Mouse (Mus musculus) small intestine, adult 2 months (tissue): Measurements from ENCODE around the gene Becn1.

Experiments
- CTCF ChIP-seq: fragments of 200-500 bp; IDR thresholded peaks from 2 replicates; pipeline ENCODE4 v1.5.1; 2012; ENCODE audit warnings: low read depth, mild to moderate bottlenecking, control low read depth, inconsistent platforms, low read length, moderate library complexity, mixed read lengths; ENCODE audit not compliant: insufficient replicate concordance, insufficient read length; ENCODE audit errors: extremely low read depth
- POLR2A ChIP-seq: fragments of 200-500 bp; IDR thresholded peaks from 2 replicates; pipeline ENCODE4 v1.6.1; 2012; ENCODE audit warnings: low read depth, mild to moderate bottlenecking, control low read depth, inconsistent platforms, low read length, moderate library complexity

- no peak for TF ChIP-seq POLR2A
- no peak for TF ChIP-seq CTCF
Observed at GRCm38 (mm10) chr11:101287306-101287705, 14.8 kb downstream of the Becn1 start.
